Mouse (Mus musculus) gastrocnemius, adult 8-10 months (tissue): ENCODE measurements at regions not wholly inside any gene's neighbourhood (a gene's known extent, or its start where the extent isn't known, plus 50 kb on each side); places are given as distances from the start of the nearest gene placed in this dataset.

Source experiments
- DNase-seq, 2 experiments: peaks; one replicate each; pipeline ENCODE4 v3.0.0; 2022; ENCODE audit warnings: low spot score in 2 of 2

DNA sequence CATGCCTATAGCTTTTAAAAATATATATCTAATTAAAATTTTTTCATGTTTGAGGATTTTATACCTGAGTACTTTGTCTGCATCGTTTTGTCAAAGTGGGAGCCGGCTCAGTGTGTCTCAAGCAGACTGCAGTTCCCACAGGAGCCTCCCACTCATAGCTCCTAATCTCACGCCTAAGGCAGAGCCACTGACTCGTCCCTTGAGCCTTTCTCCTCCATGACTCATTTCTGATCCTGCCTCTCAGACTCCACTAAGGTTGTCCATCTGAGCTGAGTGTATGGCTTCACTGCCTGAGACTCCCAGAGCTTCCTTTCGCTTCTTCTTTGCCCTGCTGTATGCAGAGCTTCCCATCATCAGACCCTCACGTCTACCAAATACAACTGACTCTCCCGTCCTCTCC, 98.8 kb downstream of the Efnb2 start:
- no peak for DNase-seq

DNA sequence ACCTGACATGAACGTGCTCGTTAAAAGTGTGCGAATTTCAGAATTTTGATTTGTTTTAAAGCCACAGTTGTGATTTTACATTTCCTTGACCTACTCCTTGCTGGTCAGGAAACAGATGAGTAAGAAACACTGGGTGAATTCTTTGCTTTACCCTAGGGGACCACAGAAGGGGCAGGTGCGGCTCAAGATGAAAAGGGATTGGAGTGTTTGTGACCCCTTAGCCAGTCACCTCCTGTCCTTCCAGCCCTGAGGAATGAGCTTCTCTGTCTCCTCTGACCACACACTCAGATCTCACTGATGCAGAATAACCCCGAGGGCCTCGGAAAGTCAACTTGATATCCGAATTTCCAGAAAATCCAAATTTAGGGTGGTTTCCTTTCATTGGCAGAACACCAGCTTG, 103.0 kb downstream of the Efnb2 start:
- DNase-seq, result no peak

DNA sequence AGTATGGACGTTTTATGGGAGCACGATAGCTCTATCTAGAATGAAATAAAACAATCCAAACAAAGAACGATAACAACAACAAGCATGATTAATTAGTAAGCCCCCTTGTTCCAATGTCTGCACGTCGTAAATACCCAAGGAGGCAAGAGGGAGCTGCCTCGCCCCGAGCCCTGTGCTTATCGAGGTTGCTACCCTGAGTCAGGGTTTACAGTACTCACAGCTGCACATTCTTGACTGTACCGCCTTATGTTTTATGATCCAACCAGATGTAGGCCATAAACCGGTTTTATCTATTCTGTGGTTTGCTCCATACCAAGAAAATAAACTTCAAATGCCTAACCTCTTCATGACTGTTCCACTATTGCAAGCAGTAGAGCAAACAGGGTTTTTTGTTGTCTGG, 104.9 kb downstream of the Efnb2 start:
- DNase-seq, result no peak

DNA sequence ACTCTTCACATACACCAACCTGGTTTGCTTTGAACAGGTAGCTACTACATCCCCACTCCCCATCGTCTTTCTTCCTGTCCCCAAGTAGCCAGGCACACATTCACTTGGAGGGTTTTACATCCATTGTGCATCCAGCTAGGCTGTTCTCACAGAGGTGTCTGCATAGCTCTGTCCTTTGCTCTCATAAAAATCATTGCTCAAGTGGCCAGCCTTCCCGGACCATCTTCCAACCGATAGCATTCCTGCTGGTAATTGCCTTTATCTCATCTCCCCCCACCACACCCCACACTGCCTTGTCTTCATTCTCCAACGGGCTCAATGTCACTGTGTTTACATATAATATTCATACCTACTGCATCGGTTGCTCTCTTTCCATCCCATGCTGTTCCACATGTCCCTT, 106.4 kb downstream of the Efnb2 start:
- DNase-seq, result no peak

DNA sequence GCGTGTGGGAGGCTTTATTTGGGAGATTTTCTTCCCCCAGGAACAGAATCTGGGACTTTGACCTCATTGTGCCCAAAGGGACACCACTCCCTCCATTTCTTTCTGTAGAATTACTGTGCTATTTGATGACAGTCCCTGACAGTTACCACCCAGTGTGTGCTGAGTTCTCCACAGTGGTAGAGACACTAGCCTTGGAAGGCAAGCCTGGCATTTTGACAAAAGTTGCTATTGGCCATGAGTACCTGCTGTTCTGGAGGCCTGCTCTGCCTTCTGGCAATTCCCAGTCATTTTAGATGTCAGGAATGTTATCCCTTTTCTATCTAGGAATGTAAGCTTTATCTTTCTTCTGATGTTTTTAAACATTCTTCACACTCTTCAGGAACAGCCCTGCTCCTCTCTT, 108.3 kb downstream of the Efnb2 start:
- DNase-seq, result no peak

DNA sequence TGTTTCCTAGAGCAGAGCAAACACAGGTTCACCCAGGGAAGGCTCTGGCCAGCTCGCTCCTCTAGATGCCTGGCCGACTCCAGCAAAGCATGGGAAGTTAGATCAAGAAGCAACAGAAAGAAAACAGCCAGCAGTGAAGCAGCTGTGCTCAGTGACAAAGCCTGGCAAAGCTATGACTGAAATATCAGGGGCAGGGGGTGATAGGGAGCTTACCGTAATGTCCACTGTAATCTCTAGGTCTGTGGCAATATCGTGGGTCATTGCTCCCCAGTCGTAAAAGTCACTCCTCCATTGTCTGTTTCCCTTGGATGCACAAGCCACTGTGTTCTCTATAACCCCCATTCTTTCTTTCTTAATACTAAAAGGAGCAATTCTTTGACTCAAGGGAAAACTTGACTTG, 124.4 kb downstream of the Efnb2 start:
- DNase-seq, result no peak

DNA sequence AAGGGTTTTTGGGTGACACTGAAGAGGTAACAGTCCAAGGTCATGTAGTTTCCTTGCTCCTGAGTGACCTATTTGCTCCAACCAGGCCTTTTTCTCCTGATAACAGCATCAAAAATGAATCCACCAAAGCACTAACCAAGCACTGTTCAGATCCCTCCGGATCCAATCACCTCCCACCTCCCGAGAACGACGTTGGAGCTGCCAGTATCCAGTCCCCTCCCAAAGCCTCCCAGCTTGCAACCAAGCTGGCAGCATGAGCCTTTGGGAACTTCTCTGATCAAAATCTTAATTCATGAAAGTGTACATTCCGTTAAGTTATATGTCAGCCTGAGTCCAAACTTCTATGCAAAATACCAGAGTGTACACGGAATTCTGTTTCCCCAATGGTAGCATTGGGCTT, 126.3 kb downstream of the Efnb2 start:
- DNase-seq, result no peak

DNA sequence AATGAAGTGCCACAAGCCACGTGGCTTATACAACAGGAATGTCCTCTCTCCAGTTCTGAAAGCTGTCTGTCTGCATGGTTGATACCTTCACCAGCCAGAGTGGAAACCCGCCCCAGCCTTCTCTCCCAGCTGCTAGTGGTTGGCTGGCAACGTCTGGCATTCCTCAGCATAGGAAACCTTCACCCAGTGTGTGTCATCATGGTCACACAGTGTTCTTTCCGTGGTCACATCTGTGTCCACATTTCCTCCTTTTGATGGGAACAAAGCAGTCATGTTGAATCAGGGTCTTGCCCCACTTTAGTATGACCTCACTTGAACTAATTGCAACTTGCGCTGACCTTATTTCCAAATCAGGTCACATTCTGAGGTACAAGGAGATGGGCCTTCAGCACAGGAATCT, 128.1 kb downstream of the Efnb2 start:
- DNase-seq, result no peak

DNA sequence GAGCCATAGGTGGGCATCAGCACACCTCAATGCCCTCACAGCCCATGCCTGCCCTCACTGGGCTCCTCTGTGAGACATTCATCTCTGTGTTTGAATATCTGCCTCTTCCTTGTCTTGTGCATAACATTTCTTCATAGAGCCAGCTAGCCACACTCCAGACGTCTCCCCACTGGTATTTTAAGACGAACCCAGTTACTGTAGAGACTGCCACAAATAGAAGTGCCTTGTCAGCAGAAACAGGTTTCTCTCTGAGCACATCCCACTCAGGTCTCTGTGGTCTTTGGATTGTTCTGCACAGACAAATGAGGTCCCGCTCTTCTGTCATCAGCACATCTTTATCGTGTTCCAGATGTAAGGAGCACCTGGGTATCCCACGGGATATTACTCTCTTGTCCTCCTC, 130.5 kb downstream of the Efnb2 start:
- no peak for DNase-seq

DNA sequence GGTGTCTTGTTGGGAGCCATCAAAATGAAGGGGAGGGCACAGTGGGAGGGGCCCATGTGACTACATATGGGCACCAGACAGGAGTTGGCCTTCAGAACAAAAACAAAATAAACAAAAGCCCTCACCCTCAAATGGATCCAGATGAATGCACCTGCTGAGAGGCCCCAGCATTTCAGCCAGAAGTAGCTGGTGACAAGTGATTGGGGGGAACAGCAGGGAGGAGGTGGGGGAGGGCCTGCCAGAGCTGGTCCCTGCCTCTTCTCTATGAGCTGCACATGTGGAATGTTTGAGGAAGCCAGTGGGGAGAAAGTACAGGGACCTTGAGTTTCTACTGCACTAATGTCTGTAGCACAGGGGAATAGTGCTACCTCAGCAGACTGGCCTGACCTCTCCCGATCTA, 139.5 kb downstream of the Efnb2 start:
- DNase-seq, result no peak

DNA sequence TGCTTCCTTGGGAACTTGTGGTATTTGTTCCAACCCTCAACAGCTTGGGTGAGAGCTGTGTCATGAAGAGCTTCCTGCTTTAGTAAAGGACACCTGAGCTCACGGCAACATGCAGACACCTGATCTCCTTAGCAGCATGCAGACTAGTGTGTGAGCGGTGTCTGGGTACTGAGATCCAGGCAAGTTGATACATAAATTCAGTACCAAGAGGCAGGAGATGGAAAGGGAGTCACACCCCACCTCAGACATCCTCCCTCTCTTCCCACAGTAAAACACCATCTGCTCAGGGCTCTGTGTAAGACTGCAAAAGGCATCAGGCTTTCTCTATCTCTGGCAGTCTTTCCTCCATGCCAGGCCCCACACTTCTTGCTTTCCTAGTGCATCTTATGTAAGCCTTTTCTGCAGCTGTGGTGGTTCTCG, 141.3 kb downstream of the Efnb2 start:
- no peak for DNase-seq

DNA sequence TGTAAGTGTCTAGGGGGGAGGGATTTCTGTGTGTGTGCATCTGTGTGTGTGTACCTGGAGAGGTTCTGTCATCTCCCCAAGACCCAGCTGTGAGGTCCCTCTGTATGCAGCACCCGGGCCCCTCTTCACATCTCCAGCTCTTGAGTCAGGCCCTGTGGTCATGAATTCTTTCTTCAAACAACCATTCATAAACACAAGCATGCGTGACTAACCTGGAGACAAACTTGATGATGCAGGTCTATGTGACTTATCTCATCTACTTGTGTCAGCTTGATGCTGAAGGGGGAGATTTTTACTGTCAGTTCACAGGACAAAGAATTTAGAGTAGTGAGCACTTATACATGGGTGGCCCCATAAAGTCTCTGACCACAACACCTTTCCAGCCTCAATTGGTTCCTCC, 143.4 kb downstream of the Efnb2 start:
- DNase-seq, result no peak

DNA sequence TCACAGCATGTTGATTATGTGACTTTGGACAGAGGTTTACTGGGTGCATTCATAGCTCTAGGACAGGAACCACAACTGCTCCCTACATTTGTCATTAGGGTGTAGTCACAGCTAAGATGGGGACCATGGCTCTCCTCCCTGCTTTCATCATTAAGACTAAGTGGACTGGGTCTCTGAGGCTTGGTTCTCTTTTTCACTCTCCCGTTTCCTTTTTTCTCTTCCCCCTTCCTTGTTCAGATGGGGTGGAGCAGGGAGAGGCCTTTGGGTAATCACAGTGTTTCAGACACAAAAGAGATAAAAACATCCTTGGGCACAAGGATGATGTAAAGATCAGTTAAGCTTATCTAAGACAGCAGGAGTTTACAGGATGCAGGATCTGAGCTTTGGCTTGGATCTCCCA, 144.8 kb downstream of the Efnb2 start:
- no peak for DNase-seq

DNA sequence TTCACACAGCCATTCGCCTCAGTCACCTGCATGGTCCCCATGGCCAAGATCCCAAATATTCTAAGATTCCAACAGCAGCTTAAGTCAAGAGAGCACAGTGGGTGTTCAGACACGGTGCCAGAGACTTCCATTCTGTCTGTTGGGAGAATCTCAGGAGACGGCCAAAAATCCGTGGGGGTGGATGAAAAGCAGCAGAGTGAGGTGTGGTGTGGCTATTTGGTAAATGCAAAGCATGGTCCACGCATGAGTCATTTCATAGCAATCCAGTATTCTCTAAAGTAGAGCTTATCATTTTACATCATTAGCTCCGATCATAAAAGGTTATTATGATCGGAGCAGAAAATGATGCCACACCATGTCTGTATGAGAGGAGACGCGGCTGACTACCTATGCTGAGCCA, 161.1 kb downstream of the Efnb2 start:
- DNase-seq, result no peak

DNA sequence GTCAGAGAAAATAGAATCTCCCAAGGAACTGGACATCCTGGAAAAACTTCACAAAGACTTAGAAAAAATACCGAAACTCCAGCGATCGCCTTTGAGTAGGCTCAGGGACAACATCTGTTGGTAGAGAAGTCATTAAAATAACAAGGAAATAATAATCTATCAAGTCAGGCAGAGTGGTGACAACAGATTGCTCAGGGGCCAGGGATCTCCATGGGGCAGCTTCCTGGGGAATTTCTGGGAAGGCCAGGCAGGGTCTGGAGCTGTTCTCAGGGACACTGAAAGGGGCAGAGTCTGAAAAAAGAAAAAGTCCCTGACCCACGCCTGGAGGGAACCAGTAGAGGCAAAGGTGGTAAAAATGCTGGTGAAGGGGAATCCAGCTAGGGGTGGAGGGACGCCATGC, 162.3 kb downstream of the Efnb2 start:
- DNase-seq, result no peak

DNA sequence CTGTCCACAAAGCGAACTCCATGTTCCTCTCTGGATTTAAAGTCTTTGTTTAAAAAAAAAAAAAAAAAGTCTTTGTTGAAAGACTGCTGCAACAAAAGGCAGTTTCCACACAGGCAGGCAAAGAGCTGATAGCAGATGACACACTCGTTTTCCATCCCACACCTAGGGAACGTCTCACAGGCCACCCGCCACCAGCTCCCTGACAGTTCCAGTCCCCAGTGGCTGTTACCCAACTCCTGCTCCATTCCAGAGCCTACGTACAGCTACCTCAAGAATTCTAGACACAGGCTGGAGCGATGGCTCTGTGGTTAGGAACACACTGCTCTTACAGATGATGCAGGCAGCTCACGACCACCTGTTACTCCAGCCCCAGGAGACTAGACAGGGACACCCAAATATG, 165.6 kb downstream of the Efnb2 start:
- DNase-seq, result no peak

DNA sequence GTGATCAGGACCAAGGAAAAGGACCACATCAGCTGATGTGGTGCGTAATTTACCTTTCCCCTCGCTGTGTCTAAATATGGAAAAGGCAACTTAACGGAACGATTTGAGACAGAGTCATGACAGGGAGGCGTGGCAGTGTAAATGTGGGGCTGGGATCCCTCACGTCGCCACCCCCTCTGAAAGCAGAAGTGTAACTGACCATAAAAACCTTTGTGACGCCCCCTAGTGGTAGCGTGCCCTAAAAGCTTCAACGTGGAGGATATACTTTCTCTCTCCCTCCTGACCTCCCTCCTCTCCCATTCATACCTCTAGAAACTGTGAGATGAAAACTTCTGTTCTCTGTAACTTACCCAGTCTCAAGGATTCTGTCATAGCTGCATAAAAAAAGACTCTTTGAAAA, 166.8 kb downstream of the Efnb2 start:
- DNase-seq, result no peak

DNA sequence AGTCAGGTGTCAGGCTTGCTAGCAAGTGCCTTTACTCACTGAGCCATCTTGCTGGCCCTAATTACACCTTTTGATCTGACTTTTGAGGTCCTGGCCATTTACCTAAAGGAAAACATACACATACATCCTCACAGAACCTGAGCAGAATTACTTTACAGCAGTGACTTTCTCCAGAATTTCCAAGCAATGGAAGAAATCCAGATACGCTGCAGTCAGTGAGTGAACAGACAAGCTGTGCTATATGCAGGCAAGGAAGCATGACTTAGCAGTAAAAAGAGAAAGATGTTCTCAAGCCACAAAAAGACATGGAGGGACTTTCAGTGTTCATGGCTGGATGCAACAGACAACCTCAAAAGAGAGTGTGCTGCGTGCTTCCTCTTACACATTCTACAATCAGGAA, 169.1 kb downstream of the Efnb2 start:
- DNase-seq, result no peak

DNA sequence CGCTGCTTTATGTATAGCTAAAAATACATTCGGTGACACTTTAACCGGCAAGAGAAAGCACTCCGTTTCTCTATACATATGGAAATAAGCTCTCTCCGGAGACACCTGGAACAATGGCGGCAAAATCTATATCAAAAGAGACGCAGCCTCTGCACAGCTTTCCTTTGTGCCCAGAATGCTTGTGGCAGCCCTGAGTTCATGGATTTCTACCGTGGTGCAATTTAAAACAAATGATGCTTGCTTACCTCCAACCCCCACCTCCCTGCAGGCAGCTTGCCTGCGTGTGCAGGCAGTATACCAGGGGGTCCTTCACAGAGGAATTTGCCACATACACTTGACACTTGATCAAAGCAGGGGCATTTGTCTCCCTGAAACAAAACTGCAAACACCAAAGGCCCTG, 171.3 kb downstream of the Efnb2 start:
- no peak for DNase-seq

DNA sequence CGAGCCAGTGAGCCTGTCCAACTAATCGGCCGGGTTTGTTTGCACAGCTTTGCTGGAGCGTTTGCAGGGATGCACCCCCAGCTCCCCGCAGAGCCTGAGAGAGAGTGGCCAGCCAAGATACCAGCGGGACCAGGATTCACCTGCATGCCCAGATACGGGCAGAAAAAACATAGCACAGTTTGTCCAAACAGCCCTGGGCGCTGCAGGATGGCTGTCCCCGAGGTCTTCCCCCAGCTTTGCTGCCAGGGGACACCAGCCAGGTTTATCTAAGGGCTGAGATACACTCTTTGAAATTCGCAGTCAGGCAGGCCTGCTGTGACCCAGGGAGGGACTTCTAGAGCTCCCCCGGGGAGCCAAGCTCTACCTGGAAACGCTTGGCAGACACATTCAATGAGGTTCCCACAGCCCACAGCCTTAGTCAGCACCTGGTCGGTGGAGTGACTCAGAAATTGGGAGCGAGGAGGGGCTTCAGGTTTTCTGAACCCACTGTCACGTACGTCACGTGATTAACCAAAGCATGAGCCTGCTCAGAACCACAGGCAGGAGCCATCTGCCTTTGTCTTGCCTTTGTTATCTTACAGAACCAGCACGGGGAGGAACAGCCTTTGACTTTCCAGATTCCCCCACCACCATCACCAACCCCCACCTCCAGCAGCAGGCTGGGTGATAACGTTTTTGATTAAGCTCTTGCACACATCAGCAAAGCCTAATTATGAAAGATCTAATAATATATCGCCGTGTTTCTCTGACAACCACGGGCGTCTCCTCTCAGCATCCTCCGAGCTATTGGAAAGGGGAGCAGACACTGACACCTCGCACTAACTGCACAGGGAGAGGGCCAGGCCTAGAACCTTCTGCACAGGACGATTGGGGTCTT, 172.1 kb downstream of the Efnb2 start:
- peak; percentile 6 to 14 for DNase-seq

DNA sequence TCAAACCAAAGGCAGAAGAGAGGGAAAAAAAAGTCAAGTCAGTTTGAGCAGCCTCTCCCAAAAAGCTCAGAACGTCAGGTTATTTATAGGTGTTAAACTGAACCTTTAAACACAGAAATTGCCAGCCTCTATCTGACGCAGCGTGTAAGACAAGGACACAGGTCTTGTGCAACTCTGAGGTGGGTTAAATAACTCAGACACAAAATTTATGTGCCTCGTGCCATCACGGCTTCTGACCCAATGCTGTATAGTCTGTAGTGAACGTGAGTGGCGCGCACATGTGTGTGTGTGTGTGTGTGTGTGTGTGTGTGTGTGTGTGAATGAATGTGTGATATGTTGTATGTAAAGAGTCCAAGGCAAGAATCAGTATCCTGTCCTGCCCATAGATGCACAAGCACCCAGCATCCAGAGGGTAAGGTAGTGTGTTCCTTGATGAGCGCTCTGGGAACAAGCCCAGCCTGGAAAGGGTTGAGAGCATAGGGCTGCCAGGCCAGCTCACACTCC, 172.8 kb downstream of the Efnb2 start:
- no peak for DNase-seq

DNA sequence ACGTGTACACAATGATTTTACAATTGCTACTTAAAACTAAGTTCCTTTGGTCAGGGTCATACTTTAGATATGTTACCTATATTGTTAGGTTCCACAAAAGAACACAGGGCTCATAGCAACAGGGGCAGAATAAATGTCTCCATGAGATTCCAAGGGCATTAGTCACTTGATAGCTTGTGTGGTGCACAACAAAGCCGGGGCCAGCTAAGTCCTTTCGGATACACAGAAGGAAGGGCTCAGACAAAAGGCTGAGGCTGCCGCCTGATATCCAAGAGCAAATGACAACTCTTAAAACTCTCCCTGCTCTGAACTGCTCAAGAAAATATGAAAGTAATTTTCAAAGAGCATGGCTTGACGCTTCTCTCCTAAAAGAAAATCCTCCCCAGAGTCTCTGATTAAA, 173.3 kb downstream of the Efnb2 start:
- no peak for DNase-seq

DNA sequence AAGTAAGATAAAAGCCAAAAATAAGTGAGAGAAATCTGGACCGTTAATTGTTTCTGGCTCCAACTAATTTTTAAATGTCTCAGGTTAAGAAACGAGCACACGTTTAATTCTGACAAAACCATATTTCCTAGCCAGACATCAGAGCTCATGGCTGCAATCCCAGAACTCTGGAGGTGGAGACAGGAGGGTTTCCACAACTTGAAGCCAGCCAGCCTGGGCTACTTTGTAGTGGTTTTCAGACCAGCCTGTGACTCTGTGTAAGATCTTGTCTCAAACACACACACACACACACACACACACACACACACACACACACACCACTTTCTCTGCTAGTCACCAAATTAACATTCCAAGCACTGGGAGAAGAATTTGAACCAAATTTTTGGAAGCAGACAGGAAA, 174.2 kb downstream of the Efnb2 start:
- DNase-seq, result no peak

DNA sequence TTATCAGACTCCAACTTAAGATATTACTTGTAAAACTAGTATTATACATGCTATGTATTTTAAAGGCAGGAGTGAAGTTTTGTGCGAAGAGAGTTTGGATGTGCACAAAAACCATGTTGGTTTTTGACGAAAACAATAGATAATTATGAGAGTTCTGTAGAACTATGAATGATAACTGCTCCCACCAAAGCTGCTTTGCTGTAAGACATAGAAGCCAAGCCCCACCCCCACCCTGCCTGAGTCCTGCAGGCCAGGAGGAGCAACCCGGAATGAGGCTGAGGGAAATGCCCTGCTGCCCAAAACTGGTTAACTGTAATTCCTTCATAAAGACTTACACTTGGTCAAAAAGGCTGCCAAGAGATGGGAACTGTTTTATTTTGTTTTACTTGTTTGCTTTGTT, 175.8 kb downstream of the Efnb2 start:
- DNase-seq, result no peak
